Mouse (Mus musculus) macrophage (primary cell): ENCODE data around the gene Zbtb16. TPM values are rescaled to one million over a fixed set of nuclear protein-coding genes. Genes with fewer than 3 reads are reported as not detected.
A peak's percentile ranks its signal among the peaks of the same experiment; 100 is the strongest.

ENCODE experiments used
- H3K27ac ChIP-seq: fragments of 350-480 bp; formaldehyde crosslinking; 2 replicates; pipeline ENCODE4 v1.9.0; 2021
- H3K36me3 ChIP-seq: fragments of 350-480 bp; formaldehyde crosslinking; 2 replicates; pipeline ENCODE4 v1.9.0; 2021; ENCODE audit errors: inconsistent target
- H3K4me3 ChIP-seq: fragments of 350-480 bp; formaldehyde crosslinking; 2 replicates; pipeline ENCODE4 v1.9.0; 2021; ENCODE audit errors: inconsistent target
- H3K79me2 ChIP-seq: fragments of 350-480 bp; formaldehyde crosslinking; 2 replicates; pipeline ENCODE4 v1.9.0; 2021; ENCODE audit errors: inconsistent target
- WGBS: methylation state at CpG from one replicate; pipeline ENCODE4 v1.1.7; 2026; ENCODE audit warnings: inconsistent platforms; ENCODE audit not compliant: missing documents; 5-methylcytosine and 5-hydroxymethylcytosine counted together
- polyA plus RNA-seq: library from polyadenylated mRNA; stranded (reverse); fragments of 250-400 nt; gene quantifications from 3 replicates; pipeline ENCODE4 v1.2.4, GENCODE M21; 2018; ENCODE audit warnings: inconsistent platforms

Gene Zbtb16
- polyA plus RNA-seq, 1 experiment from 2014 or later = 0.62 TPM

DNA sequence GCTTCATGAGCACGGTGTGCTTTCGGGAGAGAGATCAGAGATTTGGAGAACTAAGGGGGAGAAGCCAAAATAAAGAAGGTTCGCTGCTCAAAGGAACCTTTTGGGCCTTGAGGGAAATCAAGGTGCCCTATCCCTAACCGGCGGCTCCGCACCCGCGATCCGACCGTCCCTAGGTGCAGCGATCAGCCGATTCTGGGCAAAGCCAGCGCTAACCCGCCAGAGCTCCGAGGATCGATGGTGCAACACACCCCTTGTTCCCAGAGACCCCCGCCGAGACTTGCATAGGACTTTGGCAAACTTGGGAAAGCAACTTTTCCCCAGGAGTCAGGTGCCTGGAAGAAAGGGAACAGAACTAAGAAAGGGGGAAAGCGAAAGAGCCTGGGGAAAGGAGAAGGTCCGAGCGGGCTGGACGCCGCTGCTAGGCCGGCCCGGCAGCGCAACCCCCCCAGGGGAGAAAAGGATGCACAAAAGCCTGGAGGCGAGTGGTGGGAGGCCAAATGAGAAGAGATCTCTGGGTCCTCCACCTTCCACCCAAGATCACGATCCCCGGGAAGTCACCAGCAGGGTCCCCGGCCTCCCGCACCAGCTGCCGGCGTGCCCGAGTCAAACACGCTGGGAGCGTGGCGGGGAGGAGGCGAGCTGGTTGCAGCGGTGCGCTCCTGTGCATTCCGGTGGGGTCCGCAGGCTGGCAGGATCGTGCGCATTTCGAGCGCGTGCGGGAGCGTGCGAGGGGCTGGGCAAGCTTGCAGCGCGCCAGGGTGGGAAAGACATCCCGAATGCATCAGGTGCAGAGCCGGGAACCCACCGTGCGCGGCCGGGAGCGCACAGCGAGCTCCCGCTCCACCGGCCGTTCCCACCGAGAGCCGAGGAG lies 1.2 kb downstream of the Zbtb16 start:
- peak overlapping the region; percentile 23 for H3K4me3 ChIP-seq
- H3K27ac ChIP-seq = no peak overlapping the region
- H3K79me2 ChIP-seq = no peaks in the 10 kb centered on the region
- WGBS = 5% methylated on average over 60 of the region's 65 CpGs
- H3K36me3 ChIP-seq = no peaks in the 10 kb centered on the region

DNA sequence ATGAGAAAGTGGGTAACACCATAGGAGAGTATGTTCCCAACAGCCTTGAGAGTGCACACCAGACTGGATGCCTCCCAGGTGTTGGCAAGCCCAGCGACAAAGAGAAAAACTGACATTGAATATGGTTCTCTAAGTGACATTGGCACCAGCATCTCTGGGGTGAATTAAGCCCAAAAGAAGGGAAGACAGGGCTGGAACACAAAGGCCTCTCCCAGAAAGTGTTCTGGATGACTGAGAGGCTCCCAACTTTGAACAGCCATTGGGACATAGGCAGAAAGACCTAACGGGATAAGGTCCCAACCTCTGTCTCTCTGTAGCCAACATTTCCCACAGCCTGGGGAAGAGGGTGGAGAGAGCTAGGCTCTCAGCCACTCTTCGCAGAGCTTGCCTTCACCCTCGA lies 2.0 kb downstream of the Zbtb16 start:
- Histone ChIP-seq H3K27ac (no peak overlapping the region), H3K4me3 (no peak overlapping the region), H3K36me3 (no peaks in the 10 kb centered on the region), H3K79me2 (no peaks in the 10 kb centered on the region)
- WGBS = 71% methylated on average over 4 of the region's 4 CpGs

DNA sequence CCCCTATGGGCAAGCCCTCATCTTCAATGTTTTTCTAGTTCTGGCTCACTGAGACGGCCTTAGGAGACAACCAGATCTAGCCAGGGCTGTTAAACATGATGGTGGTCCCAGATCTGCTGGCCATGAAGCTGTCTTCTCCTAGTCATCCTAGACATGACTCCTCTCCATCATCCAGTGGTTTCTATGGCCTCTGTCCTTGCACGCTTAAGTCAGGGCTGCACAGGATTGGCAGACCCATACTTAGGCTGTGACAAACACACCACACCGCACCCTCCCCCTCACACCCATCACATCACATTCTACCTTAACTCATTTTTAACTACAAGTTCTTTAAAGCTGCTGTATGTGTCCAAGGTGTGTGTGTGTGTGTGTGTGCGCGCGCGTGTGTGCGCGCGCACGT lies 2.5 kb downstream of the Zbtb16 start:
- Histone ChIP-seq H3K27ac (no peak overlapping the region), H3K4me3 (no peak overlapping the region), H3K79me2 (no peaks in the 10 kb centered on the region), H3K36me3 (no peaks in the 10 kb centered on the region)
- WGBS = 98% methylated on average over 7 of the region's 11 CpGs

DNA sequence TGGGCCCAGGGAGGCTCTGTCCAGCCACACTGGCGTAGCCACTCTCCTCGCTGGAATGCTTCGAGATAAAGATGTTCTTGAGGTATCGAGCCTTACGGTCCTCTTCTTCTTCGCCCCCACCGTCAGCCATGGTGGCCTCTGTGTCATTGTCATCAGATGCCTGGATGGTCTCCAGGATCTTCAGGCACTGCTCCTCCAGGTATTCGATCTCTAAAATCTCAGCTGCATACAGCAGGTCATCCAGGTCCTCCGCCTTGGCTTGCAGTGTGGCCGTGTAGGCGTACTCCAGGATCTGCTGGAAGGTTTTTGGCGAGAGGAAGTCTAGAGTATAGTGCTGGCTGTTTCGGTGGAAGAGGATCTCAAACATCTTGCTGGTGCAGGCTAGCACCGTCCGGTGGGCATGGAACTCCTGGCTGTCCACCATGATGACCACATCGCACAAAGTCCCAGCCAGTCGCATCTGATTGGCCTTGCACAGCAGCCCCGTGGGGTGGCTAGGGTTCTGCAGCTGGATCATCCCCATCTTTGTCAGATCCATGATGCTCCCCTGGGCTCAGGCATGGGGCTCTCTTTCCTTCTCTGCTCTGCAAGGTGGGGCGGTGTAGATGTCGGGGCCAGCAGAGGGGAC lies 3.4 kb downstream of the Zbtb16 start:
- H3K4me3 ChIP-seq = no peak overlapping the region
- WGBS = 97% methylated on average over 20 of the region's 20 CpGs

DNA sequence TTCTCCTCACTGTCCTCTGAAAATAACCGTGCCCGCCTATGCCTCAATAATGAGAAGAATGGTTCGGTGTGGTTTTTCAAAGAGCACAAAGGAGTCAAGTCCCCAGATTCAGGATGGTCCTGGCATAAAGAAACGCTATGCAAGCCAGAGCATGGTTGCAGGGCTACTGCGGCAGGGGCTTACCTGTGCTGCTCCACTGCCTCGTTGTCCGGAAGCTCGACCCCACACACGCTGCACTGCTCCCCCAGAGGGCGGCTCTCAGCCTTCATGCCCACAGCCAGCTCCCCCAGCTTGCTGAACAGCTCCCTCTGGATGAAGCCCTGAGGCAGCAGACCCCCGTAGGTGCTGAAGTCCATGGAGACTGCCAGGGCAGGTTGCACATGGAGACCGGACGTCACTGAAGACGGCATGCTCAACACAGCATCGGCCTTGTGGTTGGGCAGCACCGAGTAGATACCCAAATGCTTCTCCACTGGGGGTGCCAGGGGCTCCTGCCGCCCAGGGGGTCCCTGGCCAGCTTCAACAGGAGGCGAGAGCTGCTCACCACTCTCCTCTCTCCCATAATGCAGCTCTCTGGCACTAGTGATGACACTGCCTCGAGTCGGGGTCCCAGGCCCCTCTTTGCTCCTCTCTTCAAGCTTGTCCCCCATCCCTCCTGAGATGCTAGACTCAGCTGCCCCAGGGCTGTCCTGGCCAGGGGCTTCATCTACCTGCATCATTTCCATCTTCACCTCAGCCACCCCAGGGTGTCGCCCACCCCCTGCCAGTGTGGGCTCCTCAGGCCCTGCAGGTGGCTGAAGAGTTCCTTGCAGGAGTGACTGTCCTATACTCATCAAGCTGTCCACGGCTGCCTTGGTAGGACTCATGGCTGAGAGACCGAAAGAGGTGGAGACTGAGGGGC lies 4.2 kb downstream of the Zbtb16 start:
- WGBS = 88% methylated on average over 23 of the region's 23 CpGs
- Histone ChIP-seq H3K79me2 (no peaks in the 10 kb centered on the region), H3K36me3 (no peaks in the 10 kb centered on the region), H3K4me3 (no peak overlapping the region), H3K27ac (no peak overlapping the region)

More for the DNA sequence above, 3.4 kb downstream of the Zbtb16 start:
- no peak overlapping the region for H3K27ac ChIP-seq
- H3K36me3 ChIP-seq = no peaks in the 10 kb centered on the region
- H3K79me2 ChIP-seq = no peaks in the 10 kb centered on the region

DNA sequence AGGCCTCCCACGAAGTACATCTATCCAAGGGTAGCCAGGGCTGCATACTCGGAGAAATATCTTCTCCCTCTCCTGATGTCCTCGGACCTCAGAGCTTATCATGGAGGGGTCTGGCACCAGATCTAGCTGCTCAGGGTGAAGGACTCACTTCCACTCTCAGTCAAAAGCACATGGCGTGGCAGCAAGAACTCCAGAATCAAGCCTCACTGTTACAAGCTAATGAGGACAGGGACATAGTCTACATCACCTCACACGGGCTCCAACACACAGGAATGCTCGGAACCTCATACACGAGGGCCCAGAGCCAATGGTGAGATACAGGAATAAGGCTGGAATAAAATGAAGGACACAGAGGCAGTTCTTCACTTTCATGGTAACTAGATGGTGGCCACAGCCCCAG lies 7.2 kb downstream of the Zbtb16 start:
- H3K36me3 ChIP-seq = no peaks in the 10 kb centered on the region
- H3K27ac ChIP-seq = no peak overlapping the region
- H3K4me3 ChIP-seq = no peak overlapping the region
- WGBS = 92% methylated on average over 7 of the region's 7 CpGs
- H3K79me2 ChIP-seq = no peaks in the 10 kb centered on the region

DNA sequence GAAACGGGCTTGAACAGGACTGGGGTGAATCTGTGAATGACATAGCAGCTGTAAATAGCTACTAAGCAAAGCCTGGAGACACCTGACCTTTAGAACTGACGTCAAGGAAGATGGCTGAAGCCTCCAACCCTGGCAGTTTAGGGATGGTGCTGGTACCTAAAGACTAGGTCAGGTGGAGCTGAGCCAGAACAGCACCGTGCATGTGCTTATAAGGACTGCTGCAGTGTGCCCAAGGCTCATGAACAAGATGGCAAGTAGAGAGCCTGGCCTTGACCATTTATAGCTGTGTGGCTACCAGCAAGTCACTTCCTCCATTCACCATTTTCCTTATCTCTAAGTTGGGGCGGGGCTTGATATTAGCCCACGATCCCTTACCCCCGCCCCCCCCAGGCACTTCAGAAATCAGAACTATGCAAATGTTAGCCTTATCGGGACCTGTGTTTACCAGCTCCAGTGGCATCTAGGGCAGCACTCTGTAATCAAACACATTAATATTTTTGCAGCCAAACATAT lies 9.6 kb downstream of the Zbtb16 start:
- H3K27ac ChIP-seq = no peak overlapping the region
- no peaks in the 10 kb centered on the region for H3K36me3 ChIP-seq
- H3K79me2 ChIP-seq = no peaks in the 10 kb centered on the region
- WGBS = 78% methylated on average over 7 of the region's 7 CpGs
- H3K4me3 ChIP-seq = no peak overlapping the region

DNA sequence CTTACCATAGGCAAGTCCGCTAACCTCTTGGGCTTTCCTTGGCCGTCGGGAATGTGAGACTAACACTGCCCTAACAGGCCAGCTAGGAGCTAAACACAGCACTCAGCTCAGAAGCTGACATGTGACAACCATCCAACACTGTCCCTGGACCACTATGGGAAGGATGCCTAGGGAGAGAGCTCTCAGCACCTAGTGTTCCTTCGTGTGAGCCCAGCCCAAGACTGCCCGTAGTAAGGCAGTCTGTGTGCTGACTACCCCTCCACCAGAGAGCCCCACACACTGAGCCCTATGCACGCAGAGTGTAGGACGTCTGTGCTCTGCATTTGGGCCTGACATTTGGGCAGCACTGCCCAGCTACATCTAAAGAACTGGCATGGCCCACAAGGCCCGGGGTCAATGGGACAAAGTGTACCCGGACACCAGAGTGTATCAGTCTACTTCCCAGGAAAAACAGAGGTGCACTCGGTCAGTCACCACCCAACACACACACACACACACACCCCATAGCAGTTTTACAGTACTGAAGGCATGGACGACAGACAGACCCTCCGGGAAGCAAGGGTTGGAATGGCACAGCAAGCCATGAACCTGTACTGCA lies 11.4 kb downstream of the Zbtb16 start:
- Histone ChIP-seq H3K36me3 (no peaks in the 10 kb centered on the region), H3K4me3 (no peak overlapping the region), H3K79me2 (no peaks in the 10 kb centered on the region), H3K27ac (no peak overlapping the region)
- 94% methylated on average over 12 of the region's 12 CpGs for WGBS

DNA sequence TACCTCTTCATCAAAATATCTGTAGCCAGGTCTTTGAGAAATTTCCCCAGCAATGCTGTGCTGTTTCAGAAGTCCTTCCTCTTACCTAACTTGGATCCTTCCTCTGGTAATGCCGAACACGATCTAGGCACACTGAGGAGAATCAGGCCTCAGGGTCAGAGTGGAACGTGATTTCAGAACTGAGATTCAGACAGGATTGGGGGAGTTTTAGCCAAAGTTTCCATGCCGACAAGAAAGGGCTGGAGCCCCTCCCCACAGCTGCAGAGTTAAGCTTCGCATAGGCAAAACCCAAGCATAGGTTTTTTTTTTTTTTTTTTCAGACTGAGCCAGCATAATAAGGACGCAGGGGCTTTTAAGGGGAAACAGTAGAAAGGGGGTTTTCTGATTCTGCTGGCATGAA lies 12.2 kb downstream of the Zbtb16 start:
- no peak overlapping the region for H3K27ac ChIP-seq
- H3K4me3 ChIP-seq = no peak overlapping the region
- WGBS = 80% methylated on average over 6 of the region's 6 CpGs
- H3K36me3 ChIP-seq = no peaks in the 10 kb centered on the region
- no peaks in the 10 kb centered on the region for H3K79me2 ChIP-seq

DNA sequence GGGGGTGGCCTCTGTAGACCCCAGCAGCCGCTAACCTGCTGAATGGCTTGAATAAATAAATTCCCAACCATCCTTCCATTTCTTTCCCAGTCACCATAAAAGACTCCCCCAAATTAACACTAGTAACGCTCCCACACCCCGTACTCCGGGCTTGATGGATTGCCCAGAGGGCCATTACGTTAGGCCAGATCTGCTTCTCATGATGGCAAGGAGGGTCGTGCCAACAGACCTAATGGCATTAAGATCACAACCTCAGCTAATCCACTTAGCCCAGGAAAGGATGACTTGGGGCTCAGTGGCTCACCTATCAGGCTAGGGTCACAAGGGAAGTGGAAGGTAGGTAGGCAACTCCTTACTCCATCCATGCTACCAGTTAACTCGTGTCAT lies 12.7 kb downstream of the Zbtb16 start:
- Histone ChIP-seq H3K79me2 (no peaks in the 10 kb centered on the region), H3K27ac (no peak overlapping the region), H3K4me3 (no peak overlapping the region), H3K36me3 (no peaks in the 10 kb centered on the region)
- 91% methylated on average over 7 of the region's 7 CpGs for WGBS

DNA sequence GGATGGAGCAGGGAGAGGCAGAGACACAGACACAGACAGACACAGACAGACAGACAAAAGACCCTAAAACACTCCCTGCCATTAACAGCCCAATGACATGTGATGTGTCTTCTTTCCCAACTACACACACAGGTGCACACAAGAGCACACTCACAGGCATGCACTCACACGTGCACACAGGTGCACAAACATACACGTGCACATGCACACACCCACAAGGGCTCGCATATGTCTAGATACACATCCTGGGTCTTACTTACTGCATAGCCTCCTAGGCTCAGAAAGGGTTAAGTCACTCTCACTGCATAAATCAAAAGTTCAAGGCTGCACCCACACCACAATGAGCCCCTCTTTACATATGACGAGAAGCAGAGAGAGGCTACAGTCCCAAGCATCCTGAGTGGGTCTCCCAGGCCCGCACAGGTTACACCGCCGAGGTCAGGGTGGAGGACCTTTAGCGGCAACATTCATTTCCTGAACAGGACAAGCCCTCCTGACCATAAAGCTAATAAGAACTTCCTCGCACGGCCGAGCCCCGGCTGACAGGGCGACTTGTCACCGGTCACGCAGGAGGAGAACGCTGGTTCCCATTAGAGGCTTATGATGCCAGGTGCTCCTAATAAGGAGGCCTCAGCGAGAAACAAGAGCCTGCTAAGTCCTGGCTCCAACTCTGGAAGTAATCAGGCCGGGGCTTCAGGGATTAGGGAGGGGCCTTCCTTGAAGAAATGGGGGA lies 13.3 kb downstream of the Zbtb16 start:
- Histone ChIP-seq H3K27ac (no peak overlapping the region), H3K79me2 (no peaks in the 10 kb centered on the region), H3K36me3 (no peaks in the 10 kb centered on the region), H3K4me3 (no peak overlapping the region)
- WGBS = 83% methylated on average over 18 of the region's 18 CpGs

DNA sequence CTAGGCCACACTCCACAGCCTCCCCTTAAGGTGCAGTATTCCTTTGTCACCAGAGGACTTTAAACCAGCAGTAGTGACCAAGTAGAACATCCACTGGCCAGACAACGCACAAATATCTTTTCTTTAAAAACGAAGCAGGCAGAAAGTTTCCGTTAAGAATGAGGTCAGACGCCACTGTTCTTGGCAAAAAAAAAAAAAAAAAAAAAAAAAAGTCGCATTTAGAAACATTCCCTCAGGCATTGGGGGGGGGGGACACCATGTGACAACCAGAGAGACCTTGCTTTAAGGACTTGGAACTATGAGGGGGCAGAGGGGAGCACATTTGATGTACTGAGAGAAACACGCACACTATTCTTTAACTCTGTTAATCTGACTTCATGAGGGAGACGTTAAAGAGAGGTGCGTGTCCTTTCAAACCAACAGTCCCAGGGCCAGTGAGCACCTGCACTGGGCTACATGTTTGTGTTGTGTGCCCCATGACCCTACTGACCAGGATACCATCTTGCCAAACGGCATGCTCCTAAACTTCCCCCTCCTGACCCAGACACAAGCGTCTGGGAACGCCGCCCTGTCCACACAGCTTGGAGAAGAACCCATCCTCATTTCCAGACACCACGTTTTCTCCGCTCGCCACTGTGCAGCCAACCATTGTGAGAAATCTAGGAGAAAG lies 14.0 kb downstream of the Zbtb16 start:
- Histone ChIP-seq H3K4me3 (no peak overlapping the region), H3K27ac (peak overlapping the region; percentile 58), H3K79me2 (no peaks in the 10 kb centered on the region), H3K36me3 (no peaks in the 10 kb centered on the region)
- WGBS = 78% methylated on average over 15 of the region's 15 CpGs

DNA sequence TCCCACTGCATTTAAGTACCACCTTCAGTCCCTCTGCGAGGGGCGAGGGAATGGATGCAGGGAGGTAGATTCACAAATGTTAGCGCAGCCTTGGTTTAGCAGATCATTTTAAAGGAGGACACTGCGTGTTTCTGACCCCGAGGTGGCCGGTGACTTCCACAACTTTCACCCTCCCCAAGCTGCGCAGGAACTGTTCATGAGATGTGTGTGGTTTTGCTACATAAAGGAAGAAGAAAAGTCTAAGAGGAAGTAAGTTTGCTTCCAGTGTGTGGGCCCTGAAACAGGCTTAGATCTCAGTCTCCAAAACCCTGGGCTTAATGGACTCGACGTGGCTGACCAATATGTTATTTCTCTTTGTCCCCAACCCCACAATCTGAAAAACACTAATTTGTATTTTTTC lies 14.6 kb downstream of the Zbtb16 start:
- WGBS = 4% methylated on average over 9 of the region's 9 CpGs
- Histone ChIP-seq H3K4me3 (no peak overlapping the region), H3K79me2 (no peaks in the 10 kb centered on the region), H3K36me3 (no peaks in the 10 kb centered on the region), H3K27ac (peak overlapping the region; percentile 58)
